Mouse (Mus musculus) splenic B cell, adult 2 months (primary cell): ENCODE results near the gene D5Ertd579e.
A peak's percentile ranks its signal among the peaks of the same experiment; 100 is the strongest.
"Not testable (repeated sequence)": the region's sequence is repeated elsewhere in the genome, so short reads cannot be mapped to it uniquely, and the experiment has no call there.

ENCODE experiments used
- DNase-seq: peaks from one replicate; pipeline ENCODE4 v3.0.0-alpha.2; 2011; ENCODE audit warnings: low read depth, low spot score
- H3K27me3 ChIP-seq: 2 replicates; pipeline ENCODE4 v1.6.1; 2012; ENCODE audit warnings: mild to moderate bottlenecking, low read length, moderate library complexity, mixed read lengths; ENCODE audit not compliant: control insufficient read depth, poor library complexity, insufficient read depth, severe bottlenecking
- H3K36me3 ChIP-seq: 2 replicates; pipeline ENCODE4 v1.6.1; 2012; ENCODE audit warnings: mild to moderate bottlenecking, low read length, moderate library complexity, mixed read lengths; ENCODE audit not compliant: control insufficient read depth, poor library complexity, insufficient read depth, severe bottlenecking

The D5Ertd579e gene

DNA sequence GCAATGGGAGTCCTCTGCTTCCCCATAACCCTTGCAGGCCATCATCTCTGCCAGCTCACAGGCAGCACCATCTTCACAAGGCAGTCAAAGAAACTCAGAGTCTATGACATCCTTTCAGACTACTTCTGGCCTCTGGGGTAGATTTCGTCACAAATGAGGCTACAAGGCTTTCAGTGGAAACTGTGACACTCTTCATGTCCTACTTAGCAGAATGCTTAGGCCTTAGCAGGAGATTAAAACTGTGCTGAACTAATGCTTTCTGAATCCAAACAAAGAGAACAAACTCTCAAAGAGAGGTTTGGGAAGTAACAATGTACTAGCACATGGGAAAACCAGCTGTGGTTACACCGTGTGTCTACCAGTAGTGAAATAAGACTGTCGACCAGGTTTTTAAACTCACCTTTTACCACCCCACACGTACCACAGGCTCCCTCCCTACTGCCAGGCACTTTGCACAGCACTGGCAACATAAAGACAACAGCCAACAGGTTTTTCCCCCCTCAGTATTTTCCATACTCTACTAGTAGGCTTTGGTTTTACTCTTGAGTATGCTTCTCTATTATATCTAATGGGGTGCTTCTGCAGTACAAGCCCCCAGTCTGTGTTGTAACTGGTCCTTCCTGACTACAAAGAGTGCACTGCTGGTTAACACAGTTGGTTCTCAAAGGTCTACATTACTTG, 15.8 kb downstream of the D5Ertd579e start:
- DNase-seq, result no peak
- H3K27me3 ChIP-seq, result no peaks in the 10 kb centered on the region
- H3K36me3 ChIP-seq, result no peaks in the 10 kb centered on the region

DNA sequence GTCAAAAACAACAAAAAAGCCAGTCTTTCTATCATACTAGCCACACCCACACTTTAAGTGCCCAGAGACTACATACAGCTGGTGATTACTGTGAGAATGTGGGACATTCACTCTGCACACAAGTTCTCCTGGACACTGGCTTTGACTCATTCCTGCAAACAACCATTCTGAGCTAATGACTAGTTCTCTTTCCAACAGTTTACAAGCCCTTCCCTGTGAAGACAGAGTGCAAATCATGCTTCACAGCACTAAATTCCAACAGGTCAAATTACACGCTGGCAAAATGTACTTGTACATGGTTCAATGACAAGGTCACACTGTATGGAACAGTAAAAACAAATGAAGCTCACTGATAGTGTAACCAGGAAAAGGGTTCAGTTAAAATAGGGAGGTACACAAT, 17.0 kb downstream of the D5Ertd579e start:
- no peak for DNase-seq
- no peaks in the 10 kb centered on the region for H3K27me3 ChIP-seq

DNA sequence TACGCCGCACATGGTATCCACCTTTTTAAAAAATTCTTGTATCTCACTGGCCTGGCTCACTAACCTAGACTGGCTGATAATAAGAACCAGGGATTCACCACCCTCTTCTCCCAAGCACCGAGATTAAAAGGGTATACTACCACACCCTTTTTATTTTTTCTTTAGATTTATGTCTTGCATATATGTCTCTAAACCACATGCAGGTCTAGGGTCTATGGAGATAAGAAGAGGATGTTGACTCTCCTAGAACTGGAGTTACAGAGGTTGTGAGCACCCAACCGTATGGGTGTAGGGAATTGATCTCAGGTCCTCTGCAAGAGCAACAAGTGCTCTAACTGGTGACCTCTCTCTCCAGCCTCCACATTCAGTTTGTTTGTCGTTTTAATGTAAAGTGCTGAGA, 17.9 kb downstream of the D5Ertd579e start:
- no peaks in the 10 kb centered on the region for H3K27me3 ChIP-seq
- no peak for DNase-seq
- no peaks in the 10 kb centered on the region for H3K36me3 ChIP-seq

More for the DNA sequence above, 17.0 kb downstream of the D5Ertd579e start:
- H3K36me3 ChIP-seq, result no peaks in the 10 kb centered on the region

DNA sequence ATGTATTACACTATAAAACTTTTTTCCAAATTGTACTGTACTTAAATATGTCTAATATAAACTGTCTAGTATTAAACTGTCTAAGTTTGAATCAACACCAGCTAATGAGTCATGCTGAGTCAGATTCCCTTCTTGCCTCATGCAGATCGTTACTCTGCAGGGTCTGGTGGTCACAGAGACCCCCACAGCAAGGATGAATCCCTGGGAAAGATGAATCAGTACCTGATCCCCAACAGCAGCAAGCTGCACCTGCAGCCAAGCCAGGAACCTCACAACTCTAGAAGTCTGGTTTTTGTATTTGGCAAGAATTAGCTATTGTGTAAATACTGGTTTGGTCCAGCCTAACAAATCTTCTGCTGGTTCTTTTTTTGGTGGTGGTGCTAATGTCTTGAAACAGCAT, 20.4 kb downstream of the D5Ertd579e start:
- H3K36me3 ChIP-seq, result peaks cover 2% of the 10 kb centered on the region
- DNase-seq, result no peak

DNA sequence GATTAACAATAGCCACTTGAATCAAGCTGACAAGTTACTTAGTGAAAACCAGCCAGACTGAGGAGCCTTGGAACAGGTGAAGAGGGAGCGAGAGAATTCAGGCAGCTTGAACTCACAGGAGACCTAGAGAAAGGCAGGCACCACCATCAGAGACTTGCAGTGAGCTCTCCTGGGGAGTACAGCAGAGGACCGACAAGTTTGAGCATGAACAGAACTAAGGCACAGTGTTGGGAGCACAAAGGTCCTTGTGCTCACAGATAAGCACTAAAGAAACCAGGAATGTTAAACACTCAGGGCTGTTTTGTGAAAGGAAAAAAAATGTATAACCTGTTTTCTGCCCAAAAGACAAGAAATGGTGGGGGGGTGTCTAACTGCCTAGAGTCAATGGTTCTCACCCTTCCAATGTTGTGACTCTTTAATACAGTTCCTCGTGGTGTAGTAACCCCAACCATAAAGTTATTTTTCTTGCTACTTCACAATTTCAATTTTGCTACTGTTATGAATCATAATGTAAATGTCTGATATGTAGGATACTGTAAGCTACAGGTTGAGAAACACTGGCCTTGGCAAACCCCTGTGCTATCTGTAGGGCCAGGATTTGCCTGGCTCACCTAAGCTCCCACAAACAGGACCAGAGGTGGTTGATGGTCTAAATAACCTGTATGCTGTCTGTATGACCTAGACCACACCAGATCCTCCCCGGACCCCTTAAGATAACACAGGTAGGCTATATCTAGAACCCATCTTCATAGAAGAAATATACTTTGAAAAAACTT, 21.0 kb downstream of the D5Ertd579e start:
- no peaks in the 10 kb centered on the region for H3K27me3 ChIP-seq
- DNase-seq, result no peak
- peaks cover 2% of the 10 kb centered on the region for H3K36me3 ChIP-seq

More for the DNA sequence above, 20.4 kb downstream of the D5Ertd579e start:
- H3K27me3 ChIP-seq, result no peaks in the 10 kb centered on the region

DNA sequence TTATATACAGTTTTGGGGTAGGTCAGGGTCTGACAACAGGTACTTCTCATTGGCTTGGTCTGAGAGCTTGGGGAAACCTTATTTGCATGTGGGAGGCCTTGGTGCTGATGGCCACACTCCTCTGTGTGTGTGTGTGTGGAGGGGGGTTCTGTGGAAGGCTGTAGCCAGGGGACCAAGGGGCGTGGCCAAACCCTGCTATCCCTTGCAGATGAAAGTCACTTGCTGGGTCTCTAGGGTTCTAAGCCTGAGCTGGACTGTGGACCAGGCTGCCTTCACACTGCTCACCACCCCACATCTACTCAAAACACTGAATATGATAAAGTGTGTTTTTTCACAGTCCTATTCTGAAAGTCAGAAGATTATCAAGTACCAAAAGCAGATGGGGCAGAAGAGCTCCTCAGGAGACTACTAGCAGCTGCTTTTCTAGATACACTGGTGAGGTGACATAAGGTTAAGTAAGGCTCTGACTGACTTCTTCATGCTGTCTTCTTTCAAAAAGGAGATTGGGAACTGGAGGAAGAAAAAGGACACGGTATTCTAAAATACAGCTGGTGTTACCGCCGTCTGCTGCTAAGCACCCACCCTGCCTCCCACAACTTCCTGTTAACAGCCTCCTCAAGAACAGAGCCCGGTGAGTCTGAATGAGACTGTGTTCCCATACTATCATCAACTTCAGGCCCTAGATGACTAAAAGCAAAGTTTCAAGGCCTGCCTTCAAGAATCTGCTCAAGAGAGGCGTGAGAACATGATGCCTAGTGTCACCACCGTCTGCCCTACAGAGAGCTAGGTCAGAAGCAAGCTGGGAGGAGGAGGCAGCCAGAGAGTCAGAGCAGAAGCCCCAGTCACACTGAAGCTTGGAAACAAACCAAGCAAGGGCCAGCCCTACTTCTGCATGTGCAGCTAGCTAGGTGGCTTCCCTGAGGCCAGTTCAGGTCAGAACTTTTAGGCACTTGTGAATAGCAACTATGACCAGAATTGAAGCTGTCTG, 26.5 kb downstream of the D5Ertd579e start:
- peaks cover 2% of the 10 kb centered on the region for H3K36me3 ChIP-seq
- H3K27me3 ChIP-seq, result no peaks in the 10 kb centered on the region
- DNase-seq, result peak; percentile 32

DNA sequence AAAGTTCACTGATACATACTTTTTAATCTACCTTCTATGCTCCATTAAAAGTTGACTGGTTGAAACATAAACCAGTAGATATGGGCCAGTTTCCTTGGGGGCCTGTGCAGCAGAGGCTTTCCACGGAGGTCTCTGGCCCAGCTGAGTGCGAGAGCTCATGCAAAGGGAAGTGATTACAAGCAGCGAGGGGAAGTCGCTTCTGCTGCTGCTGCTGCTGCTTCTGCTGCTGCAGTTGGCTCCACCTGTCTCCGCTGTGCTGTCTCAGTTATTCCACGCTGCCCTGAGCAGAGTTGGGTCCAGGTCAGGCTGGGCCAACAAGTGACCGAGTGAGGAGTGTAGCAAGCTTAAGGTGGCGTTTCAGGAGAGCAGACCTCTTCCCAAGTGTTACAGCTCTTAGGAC, 27.3 kb downstream of the D5Ertd579e start:
- no peaks in the 10 kb centered on the region for H3K27me3 ChIP-seq
- DNase-seq, result peak; percentile 52
- H3K36me3 ChIP-seq, result peaks cover 2% of the 10 kb centered on the region

DNA sequence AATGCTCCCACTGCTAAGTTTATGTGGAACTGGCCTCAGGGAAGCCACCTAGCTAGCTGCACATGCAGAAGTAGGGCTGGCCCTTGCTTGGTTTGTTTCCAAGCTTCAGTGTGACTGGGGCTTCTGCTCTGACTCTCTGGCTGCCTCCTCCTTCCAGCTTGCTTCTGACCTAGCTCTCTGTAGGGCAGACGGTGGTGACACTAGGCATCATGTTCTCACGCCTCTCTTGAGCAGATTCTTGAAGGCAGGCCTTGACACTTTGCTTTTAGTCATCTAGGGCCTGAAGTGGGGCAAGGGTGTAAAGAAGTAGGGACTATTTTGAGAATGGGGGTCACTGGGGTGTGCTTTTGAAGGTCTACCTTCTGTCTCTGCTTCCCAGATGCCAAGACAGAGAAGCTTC, 27.8 kb downstream of the D5Ertd579e start:
- not testable (repeated sequence) for H3K36me3 ChIP-seq, H3K27me3 ChIP-seq, DNase-seq

DNA sequence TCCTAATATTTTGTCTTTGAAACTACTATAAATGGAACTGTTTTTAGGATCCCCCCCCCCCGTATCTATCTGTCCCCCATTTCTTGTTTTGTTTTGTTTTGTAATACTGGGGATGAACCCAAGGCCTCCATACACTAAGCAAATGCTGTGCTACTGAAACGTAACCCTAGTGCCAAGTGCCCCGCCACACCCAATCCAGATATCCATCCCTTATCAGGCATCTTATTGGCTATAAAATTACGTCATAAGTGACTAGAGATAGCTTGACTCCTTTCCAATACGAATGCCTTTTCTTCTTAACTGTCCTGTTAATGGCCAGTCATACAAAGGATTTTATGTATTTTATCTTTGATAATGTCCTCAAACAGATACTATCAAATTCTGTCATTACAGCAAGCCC, 28.7 kb downstream of the D5Ertd579e start:
- DNase-seq, result no peak
- H3K36me3 ChIP-seq, result no peaks in the 10 kb centered on the region

DNA sequence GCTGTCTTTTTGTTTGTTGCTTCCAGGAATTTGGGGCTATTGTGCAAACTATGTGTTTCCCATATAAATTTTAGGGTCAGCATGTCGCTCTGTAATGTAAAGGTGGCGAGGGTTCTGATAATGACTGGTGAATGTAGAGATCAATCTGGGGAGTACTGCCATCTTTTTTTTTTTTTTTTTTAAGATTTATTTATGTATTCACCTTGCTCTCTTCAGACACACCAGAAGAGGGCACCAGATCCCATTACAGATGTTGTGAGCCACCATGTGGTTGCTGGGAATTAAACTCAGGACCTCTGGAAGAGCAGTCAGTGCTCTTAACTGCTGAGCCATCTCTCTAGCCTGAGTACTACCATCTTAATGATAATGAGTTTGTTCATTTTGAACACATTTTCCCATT, 29.1 kb downstream of the D5Ertd579e start:
- H3K27me3 ChIP-seq, H3K36me3 ChIP-seq, DNase-seq: not testable (repeated sequence)

More for the DNA sequence above, 28.7 kb downstream of the D5Ertd579e start:
- no peaks in the 10 kb centered on the region for H3K27me3 ChIP-seq

DNA sequence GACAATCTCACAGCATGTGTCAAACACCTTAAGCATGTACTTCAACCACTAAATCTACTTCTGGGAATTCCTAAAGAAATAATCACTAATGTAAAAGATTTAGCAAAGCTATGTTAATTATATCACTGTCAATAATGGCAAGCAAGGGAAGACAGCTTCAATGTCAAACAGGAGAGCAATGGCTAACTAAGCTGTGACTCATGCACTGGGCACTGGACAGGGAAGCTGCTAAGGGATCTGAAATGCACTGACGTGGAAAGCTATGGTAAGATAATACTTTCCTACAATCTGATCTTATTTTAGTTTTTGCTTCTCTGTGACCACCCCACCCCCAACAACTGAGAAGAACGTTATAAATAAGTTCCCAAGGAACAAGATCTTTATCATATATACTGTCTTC, 32.5 kb downstream of the D5Ertd579e start:
- no peak for DNase-seq
- Histone ChIP-seq H3K27me3 (no peaks in the 10 kb centered on the region), H3K36me3 (no peaks in the 10 kb centered on the region)

DNA sequence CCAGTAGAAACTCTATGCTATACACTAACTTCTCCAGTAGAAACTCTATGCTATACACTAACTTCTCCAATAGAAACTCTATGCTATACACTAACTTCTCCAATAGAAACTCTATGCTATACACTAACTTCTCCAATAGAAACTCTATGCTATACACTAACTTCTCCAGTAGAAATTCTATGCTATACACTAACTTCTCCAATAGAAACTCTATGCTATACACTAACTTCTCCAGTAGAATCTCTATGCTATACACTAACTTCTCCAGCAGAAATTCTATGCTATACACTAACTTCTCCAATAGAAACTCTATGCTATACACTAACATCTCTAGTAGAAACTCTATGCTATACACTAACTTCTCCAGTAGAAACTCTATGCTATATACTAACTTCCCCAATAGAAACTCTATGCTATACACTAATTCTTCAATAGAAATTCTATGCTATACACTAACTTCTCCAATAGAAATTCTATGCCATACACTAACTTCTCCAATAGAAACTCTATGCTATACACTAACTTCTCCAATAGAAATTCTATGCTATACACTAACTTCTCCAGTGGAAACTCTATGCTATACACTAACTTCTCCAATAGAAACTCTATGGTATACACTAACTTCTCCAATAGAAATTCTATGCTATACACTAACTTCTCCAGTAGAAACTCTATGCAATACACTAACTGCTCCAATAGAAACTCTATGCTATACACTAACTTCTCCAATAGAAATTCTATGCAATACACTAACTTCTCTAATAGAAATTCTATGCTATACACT, 34.7 kb downstream of the D5Ertd579e start:
- DNase-seq, result peak; percentile 42
- not testable (repeated sequence) for H3K36me3 ChIP-seq, H3K27me3 ChIP-seq

DNA sequence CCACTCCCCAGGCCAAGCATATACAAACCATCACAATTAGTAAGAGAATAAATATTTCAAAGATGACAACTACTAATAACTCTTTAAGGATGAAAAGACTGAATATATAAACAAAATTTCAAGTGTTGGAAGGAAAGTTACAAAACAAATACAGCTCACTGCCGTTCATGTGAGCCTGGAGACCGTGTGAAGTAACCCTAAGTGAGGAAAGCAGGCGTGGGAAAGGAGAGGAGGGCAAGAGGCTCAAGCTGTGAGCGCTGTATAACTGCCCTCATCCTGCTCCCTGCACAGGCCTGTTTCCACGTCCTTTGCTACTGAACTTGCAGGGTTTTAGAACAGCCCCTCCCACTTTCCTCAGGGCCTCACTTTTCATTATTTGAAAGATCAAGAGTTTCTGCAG, 70.2 kb downstream of the D5Ertd579e start:
- Histone ChIP-seq H3K36me3 (0 out of 2 replicates have a peak, but pooled peaks cover 5% of the 10 kb centered on the region), H3K27me3 (no peaks in the 10 kb centered on the region)
- DNase-seq, result no peak

DNA sequence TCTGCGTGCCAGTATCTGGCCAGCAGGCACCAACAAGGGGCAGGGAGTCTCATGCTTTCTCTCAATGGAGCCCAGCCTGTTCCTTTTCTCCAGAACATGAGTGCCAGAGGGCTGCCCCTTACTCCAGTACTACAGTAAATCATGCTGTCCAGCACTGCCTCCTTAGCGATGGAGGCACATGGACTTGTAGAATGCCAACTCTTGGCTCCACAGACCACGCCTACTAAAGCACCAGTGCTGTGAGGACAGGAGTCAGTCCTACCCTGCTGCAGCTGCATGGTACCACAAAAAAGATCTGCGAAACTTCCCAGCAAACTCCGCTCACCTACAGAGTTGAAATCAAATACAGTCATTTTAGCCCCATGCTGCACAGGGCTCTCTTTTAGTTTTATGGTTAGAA, 72.2 kb downstream of the D5Ertd579e start:
- Histone ChIP-seq H3K36me3 (0 out of 2 replicates have a peak, but pooled peaks cover under 1% of the 10 kb centered on the region), H3K27me3 (no peaks in the 10 kb centered on the region)
- no peak for DNase-seq
